Mouse (Mus musculus): ENCODE measurements at regions not wholly inside any gene's neighbourhood (a gene's known extent, or its start where the extent isn't known, plus 50 kb on each side); places are given as distances from the start of the nearest gene placed in this dataset.

- Histone ChIP-seq H3K27me3 (ENCODE audit: control insufficient read depth, insufficient read depth, low read length) (no peaks in the 10 kb centered on the region), H3K4me3 (ENCODE audit: low read depth, low read length) (no peak overlapping the region), H3K9ac (replicated peaks; ENCODE audit: low read depth, low read length) (no peak overlapping the region), H3K4me2 (ENCODE audit: low read depth, low read length) (no peak overlapping the region), H3K27ac (ENCODE audit: low read depth) (no peak overlapping the region), H3K9me3 (replicated peaks; ENCODE audit: control insufficient read depth, low read length) (no peaks in the 10 kb centered on the region), H3K4me1 (ENCODE audit: control insufficient read depth, insufficient read depth) (0 out of 2 replicates have a peak, but pooled peaks cover 5% of the 10 kb centered on the region), H3K36me3 (replicated peaks; ENCODE audit: control insufficient read depth, insufficient read depth, low read length) (no peaks in the 10 kb centered on the region)
- DNase-seq (ENCODE audit: low spot score), result no peak
- ATAC-seq (ENCODE audit: insufficient read depth, low read depth), result no peak
- 76% methylated on average over 2 of the region's 2 CpGs for WGBS
- TF ChIP-seq EP300 (IDR thresholded peaks at IDR 0.05; ENCODE audit: low read depth), result no peak
- TF ChIP-seq CTCF (IDR thresholded peaks at IDR 0.05; ENCODE audit: low read depth), result no peak
These were observed 58.5 kb upstream of the Sstr4 start for GRCm38 (mm10) chr2:148336626-148337025.

GRCm38 (mm10) chr2:148338308-148338768 lies 56.8 kb upstream of the Sstr4 start:
- Histone ChIP-seq H3K9me3 (replicated peaks; ENCODE audit: control insufficient read depth, low read length) (no peaks in the 10 kb centered on the region), H3K4me2 (ENCODE audit: low read depth, low read length) (no peak overlapping the region), H3K36me3 (replicated peaks; ENCODE audit: control insufficient read depth, insufficient read depth, low read length) (no peaks in the 10 kb centered on the region), H3K4me3 (ENCODE audit: low read depth, low read length) (no peak overlapping the region), H3K4me1 (ENCODE audit: control insufficient read depth, insufficient read depth) (0 out of 2 replicates have a peak, but pooled peaks cover 5% of the 10 kb centered on the region), H3K27ac (ENCODE audit: low read depth) (peak overlapping the region; percentile 74), H3K27me3 (ENCODE audit: control insufficient read depth, insufficient read depth, low read length) (no peaks in the 10 kb centered on the region), H3K9ac (replicated peaks; ENCODE audit: low read depth, low read length) (no peak overlapping the region)
- DNase-seq (ENCODE audit: low spot score) (peak; percentile 73), ATAC-seq (ENCODE audit: insufficient read depth, low read depth) (peak; percentile 93)
- WGBS, result 22% methylated on average over 6 of the region's 6 CpGs
- no peak for TF ChIP-seq EP300 (IDR thresholded peaks at IDR 0.05; ENCODE audit: low read depth)
- no peak for TF ChIP-seq CTCF (IDR thresholded peaks at IDR 0.05; ENCODE audit: low read depth)

- peak overlapping the region; percentile 74 for H3K27ac ChIP-seq (ENCODE audit: low read depth)
- ATAC-seq (ENCODE audit: insufficient read depth, low read depth) (no peak), DNase-seq (ENCODE audit: low spot score) (no peak)
- no peaks in the 10 kb centered on the region for H3K36me3 ChIP-seq (replicated peaks; ENCODE audit: control insufficient read depth, insufficient read depth, low read length)
- H3K9me3 ChIP-seq (replicated peaks; ENCODE audit: control insufficient read depth, low read length), result no peaks in the 10 kb centered on the region
- no peak overlapping the region for H3K9ac ChIP-seq (replicated peaks; ENCODE audit: low read depth, low read length)
- H3K4me3 ChIP-seq (ENCODE audit: low read depth, low read length), result no peak overlapping the region
- TF ChIP-seq EP300 (IDR thresholded peaks at IDR 0.05; ENCODE audit: low read depth) (no peak), CTCF (IDR thresholded peaks at IDR 0.05; ENCODE audit: low read depth) (no peak)
- H3K27me3 ChIP-seq (ENCODE audit: control insufficient read depth, insufficient read depth, low read length), result no peaks in the 10 kb centered on the region
- no peak overlapping the region for H3K4me2 ChIP-seq (ENCODE audit: low read depth, low read length)
- 0 out of 2 replicates have a peak, but pooled peaks cover 5% of the 10 kb centered on the region for H3K4me1 ChIP-seq (ENCODE audit: control insufficient read depth, insufficient read depth)
These were observed 56.2 kb upstream of the Sstr4 start for GRCm38 (mm10) chr2:148338894-148339293.

- Histone ChIP-seq H3K27me3 (ENCODE audit: control insufficient read depth, insufficient read depth, low read length) (no peaks in the 10 kb centered on the region), H3K4me2 (ENCODE audit: low read depth, low read length) (no peak overlapping the region), H3K4me1 (ENCODE audit: control insufficient read depth, insufficient read depth) (no peaks in the 10 kb centered on the region), H3K36me3 (replicated peaks; ENCODE audit: control insufficient read depth, insufficient read depth, low read length) (no peaks in the 10 kb centered on the region), H3K4me3 (ENCODE audit: low read depth, low read length) (no peak overlapping the region), H3K27ac (ENCODE audit: low read depth) (0 out of 2 replicates have a peak overlapping the region, but pooled peaks have one; percentile 25), H3K9me3 (replicated peaks; ENCODE audit: control insufficient read depth, low read length) (no peaks in the 10 kb centered on the region), H3K9ac (replicated peaks; ENCODE audit: low read depth, low read length) (no peak overlapping the region)
- ATAC-seq (ENCODE audit: insufficient read depth, low read depth), result no peak
- DNase-seq (ENCODE audit: low spot score), result no peak
- no peak for TF ChIP-seq EP300 (IDR thresholded peaks at IDR 0.05; ENCODE audit: low read depth)
- no peak for TF ChIP-seq CTCF (IDR thresholded peaks at IDR 0.05; ENCODE audit: low read depth)
- 61% methylated on average over 2 of the region's 2 CpGs for WGBS
These were observed 51.0 kb upstream of the Sstr4 start for GRCm38 (mm10) chr2:148344193-148344592.

All from heart, postnatal 0 days (tissue).